Mouse (Mus musculus) kidney, adult 2 months (tissue): ENCODE measurements around the gene Astn1. TPM values are rescaled to one million over a fixed set of nuclear protein-coding genes. Genes with fewer than 3 reads are reported as not detected.

Source experiments
- DNase-seq: peaks from one replicate; pipeline ENCODE4 v3.0.0; 2021
- H3K27ac ChIP-seq: fragments of 200-500 bp; 2 replicates; pipeline ENCODE4 v1.5.1; 2012; ENCODE audit warnings: low read depth, low read length, control low read depth, inconsistent platforms; ENCODE audit not compliant: insufficient read depth
- H3K27me3 ChIP-seq: fragments of 200-500 bp; replicated peaks from 2 replicates; pipeline ENCODE4 v1.6.1; 2012; ENCODE audit warnings: mild to moderate bottlenecking, moderate library complexity, low read length, inconsistent platforms; ENCODE audit not compliant: control insufficient read depth, insufficient read depth
- H3K36me3 ChIP-seq: fragments of 200-500 bp; 2 replicates; pipeline ENCODE4 v1.6.1; 2012; ENCODE audit warnings: mild to moderate bottlenecking, moderate library complexity, low read length, inconsistent platforms; ENCODE audit not compliant: control insufficient read depth, insufficient read depth
- H3K4me1 ChIP-seq: fragments of 200-500 bp; 2 replicates; pipeline ENCODE4 v1.6.1; 2011; ENCODE audit warnings: low read length; ENCODE audit not compliant: control insufficient read depth, insufficient read depth
- H3K4me3 ChIP-seq: fragments of 200-500 bp; 2 replicates; pipeline ENCODE4 v1.5.1; 2011; ENCODE audit warnings: mild to moderate bottlenecking, low read depth, low read length, control low read depth; ENCODE audit not compliant: insufficient read depth
- CTCF ChIP-seq: fragments of 200-500 bp; conservative IDR thresholded peaks from 2 replicates; pipeline ENCODE4 v1.5.1; 2011; ENCODE audit warnings: low read depth, mild to moderate bottlenecking, control low read depth, low read length, moderate library complexity, mixed read lengths; ENCODE audit not compliant: insufficient read depth, insufficient read length
- POLR2A ChIP-seq: fragments of 200-500 bp; IDR thresholded peaks from one replicate; pipeline ENCODE4 v1.6.1; 2011; ENCODE audit warnings: low read depth, low read length, control low read depth
- WGBS: fragments of 180-500 bp; shearing (Covaris S2); methylation state at CpG from one replicate; pipeline ENCODE4 v1.1.7; 2018; 5-methylcytosine and 5-hydroxymethylcytosine counted together
- polyA plus RNA-seq: library from polyadenylated mRNA; depleted of rRNA; stranded (reverse); fragments of >200 nt; gene quantifications from 2 replicates; pipeline ENCODE4 v1.2.3, GENCODE M21; 2012

Gene Astn1
- polyA plus RNA-seq, 1 experiment, result 0.84 TPM

DNA sequence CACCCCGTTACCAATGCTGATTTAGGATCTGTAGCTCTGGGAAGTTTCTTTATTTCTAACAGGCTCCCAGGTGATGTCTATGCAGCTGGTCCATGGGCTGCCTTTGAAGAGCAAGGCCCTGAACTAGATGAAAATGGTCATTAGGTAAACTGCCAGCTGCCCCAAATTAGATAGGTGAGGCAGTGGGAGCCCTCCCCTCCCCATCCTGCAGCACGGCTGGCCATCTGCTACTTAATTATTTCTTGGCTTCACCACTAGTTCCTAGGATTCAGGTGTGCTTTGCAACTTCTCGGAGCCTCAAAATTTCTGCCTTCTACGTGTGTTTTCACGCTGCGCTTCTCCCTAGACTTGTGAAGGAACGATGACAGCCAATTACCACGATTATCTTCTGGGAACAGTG lies 59.4 kb downstream of the Astn1 start:
- Histone ChIP-seq H3K4me3 (no peak overlapping the region), H3K4me1 (no peaks in the 10 kb centered on the region), H3K27ac (no peak overlapping the region), H3K36me3 (no peaks in the 10 kb centered on the region), H3K27me3 (no peaks in the 10 kb centered on the region)
- no peak for DNase-seq
- 85% methylated on average over 8 of the region's 8 CpGs for WGBS
- TF ChIP-seq POLR2A, result no peak
- TF ChIP-seq CTCF, result no peak

DNA sequence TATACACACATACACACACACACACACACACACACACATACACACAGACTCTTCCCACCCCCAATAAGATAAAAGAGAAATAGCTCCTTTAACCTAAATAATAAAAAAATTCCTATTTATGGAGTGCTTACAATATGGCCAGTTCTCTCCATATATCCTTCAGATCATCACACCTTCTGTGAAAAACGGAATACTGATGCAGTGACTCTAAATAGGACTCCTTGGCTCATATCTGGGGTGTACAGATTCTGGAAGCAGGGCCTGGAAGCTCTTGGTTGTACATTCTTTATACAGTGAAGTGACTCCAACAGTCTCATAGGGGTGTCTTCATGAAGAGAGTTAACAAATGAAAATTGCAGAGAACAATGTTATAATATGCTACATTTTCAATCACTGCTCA lies 60.7 kb downstream of the Astn1 start:
- Histone ChIP-seq H3K27me3 (no peaks in the 10 kb centered on the region), H3K4me3 (no peak overlapping the region), H3K4me1 (no peaks in the 10 kb centered on the region), H3K36me3 (no peaks in the 10 kb centered on the region), H3K27ac (no peak overlapping the region)
- DNase-seq, result no peak
- no peak for TF ChIP-seq POLR2A
- TF ChIP-seq CTCF, result no peak
- 75% methylated on average over 1 of the region's 1 CpGs for WGBS

DNA sequence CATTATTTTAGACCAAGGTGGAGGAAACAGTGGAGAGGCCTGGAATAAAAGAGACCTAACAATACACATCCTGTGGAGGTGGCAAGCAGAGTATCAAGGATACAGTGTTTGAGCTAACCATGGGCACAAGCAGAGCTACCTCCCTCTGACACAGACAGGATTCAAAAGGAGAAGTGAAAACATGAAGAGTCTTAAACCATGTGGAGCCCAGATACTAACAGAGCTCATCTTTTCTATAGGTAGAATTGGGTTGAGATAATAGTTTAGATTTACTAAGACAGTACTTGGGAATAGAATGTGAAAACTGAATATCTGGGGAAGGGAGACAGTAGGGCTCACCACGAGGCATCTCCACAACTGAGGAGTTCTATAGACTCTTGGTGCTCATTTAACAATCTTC lies 84.0 kb downstream of the Astn1 start:
- Histone ChIP-seq H3K4me3 (no peak overlapping the region), H3K27ac (no peak overlapping the region), H3K36me3 (no peaks in the 10 kb centered on the region), H3K4me1 (no peaks in the 10 kb centered on the region), H3K27me3 (no peaks in the 10 kb centered on the region)
- DNase-seq, result no peak
- TF ChIP-seq POLR2A (no peak), CTCF (no peak)
- 74% methylated on average over 1 of the region's 1 CpGs for WGBS

DNA sequence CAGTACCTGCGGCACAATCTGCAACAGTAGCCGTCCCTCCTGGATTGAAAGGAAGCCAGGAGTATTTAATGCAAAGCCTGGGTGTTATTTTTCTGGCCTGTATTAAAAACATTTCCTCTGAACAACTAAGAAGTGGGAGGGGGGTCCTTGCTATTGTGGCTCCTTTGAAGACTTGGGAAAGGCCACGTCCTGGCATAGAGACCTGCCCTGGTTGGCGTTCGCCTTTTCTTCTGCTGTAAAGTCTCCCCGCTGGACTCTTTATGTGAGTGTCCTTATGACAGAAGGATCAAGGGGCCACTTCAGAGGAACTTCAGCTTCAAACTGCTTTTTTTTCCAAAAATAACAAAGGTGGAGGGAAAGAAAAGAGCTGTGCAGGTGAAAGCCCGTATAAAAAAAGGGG lies 85.9 kb downstream of the Astn1 start:
- no peak overlapping the region for H3K27ac ChIP-seq
- 70% methylated on average over 7 of the region's 7 CpGs for WGBS
- no peaks in the 10 kb centered on the region for H3K27me3 ChIP-seq
- no peak overlapping the region for H3K4me3 ChIP-seq
- H3K36me3 ChIP-seq, result no peaks in the 10 kb centered on the region
- no peaks in the 10 kb centered on the region for H3K4me1 ChIP-seq
- TF ChIP-seq POLR2A (no peak), CTCF (no peak)
- DNase-seq, result no peak

DNA sequence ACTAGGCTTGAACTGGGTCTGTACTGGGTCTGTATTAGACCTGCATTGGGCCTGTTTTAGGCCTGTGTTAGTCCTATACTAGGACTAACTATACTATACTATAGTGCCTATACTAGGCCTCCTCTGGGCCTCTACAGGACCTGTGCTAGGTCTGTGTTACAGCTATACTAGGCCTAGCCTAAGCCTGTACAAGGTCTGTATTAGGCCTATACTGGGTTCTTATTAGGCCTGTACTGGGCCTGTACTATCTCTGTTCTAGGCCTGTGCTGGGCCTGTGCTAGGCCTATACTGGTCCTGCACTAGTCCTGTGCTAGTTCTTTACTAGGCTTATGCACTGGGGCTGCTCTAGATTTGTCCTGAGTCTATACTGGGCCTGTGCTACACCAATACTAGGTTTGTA lies 90.6 kb downstream of the Astn1 start:
- Histone ChIP-seq H3K27ac (no peak overlapping the region), H3K4me3 (no peak overlapping the region), H3K27me3 (no peaks in the 10 kb centered on the region), H3K4me1 (no peaks in the 10 kb centered on the region), H3K36me3 (no peaks in the 10 kb centered on the region)
- TF ChIP-seq POLR2A (no peak), CTCF (no peak)
- DNase-seq, result no peak

DNA sequence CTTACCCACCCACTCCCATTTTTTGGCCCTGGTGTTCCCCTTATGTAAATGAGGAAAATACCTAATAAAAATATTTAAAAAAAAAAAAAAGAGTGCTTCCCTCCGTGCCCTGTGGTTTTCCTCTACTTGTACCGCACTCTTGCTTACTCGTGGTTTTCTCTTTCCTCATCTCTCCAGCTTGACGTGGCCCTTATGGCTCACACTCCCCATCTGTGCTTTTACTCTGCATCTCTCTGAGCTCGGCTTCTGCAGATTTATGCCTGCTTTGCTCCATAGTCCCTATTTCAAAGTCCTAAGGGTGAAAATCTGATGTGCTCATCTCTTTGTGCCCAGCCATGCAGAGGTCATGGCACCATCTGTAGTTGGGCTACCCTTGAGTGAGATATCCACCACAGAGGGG lies 91.5 kb downstream of the Astn1 start:
- Histone ChIP-seq H3K27me3 (no peaks in the 10 kb centered on the region), H3K4me3 (no peak overlapping the region), H3K27ac (no peak overlapping the region), H3K4me1 (no peaks in the 10 kb centered on the region), H3K36me3 (no peaks in the 10 kb centered on the region)
- TF ChIP-seq CTCF, result no peak
- TF ChIP-seq POLR2A, result no peak
- WGBS, result 83% methylated on average over 5 of the region's 5 CpGs
- DNase-seq, result no peak

DNA sequence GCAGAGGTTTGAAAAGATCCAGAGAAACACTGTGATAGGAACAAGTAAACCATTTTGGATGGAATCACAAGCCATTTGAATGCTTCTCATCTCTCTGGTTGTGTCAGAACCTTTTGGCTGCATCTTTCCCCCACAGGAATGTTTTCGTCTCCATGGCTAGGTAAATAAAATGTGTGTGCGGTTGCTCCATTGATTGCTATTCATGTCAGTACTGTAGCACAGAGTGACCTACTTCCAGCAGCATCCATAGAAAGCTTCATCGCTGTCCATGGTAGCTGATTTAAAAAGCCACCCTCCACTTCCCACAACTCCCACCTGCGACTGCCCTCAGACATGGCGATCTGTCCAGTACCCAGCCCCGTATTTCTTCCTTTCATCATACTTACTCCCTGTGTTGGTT lies 101.9 kb downstream of the Astn1 start:
- DNase-seq, result no peak
- Histone ChIP-seq H3K4me1 (no peaks in the 10 kb centered on the region), H3K27me3 (no peaks in the 10 kb centered on the region; the same call in 1 of the 2 replicates), H3K4me3 (no peak overlapping the region), H3K36me3 (no peaks in the 10 kb centered on the region), H3K27ac (no peak overlapping the region)
- 50% methylated on average over 6 of the region's 6 CpGs for WGBS
- TF ChIP-seq POLR2A, result no peak
- TF ChIP-seq CTCF, result no peak

DNA sequence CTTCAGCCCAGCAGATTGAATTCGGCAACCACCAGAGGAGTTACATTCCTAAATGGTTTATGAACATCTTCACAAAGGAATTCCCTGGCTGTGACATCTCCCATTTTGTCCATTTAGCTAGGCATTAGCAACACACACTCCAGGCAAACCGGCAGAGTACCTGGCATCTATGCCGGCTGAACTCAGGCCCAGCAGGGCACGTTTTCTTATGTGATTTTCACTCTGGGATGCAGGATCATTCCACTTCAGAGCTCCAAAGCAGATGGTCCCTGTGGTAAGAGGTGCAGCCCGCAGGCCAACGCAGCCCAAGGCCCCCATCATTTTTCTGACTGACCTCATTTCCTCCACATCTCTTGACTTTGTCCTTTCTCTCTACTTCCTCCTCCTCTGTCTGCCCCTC lies 103.2 kb downstream of the Astn1 start:
- Histone ChIP-seq H3K4me3 (no peak overlapping the region), H3K27me3 (no peaks in the 10 kb centered on the region; the same call in 1 of the 2 replicates), H3K4me1 (no peaks in the 10 kb centered on the region), H3K27ac (no peak overlapping the region), H3K36me3 (no peaks in the 10 kb centered on the region)
- WGBS, result 57% methylated on average over 6 of the region's 6 CpGs
- DNase-seq, result no peak
- no peak for TF ChIP-seq CTCF
- no peak for TF ChIP-seq POLR2A

DNA sequence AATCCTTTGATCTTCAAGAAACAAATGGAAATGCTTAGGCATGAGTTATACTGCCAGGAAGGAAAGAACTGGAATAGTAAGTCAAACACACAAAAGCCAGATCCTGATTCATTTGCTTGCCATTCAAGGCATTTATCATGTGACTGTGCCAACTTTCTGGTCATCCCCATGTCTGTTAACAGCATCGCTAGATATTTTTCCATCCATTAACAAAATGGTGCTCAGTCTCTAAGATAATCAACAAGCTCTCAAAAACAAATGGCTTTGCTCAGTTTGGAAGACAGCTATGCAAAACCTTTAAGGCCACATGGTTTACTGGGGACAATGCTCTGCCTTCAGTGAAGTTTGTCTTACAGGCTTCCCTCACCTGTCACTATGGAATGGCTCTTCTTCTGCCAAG lies 115.8 kb downstream of the Astn1 start:
- TF ChIP-seq CTCF (no peak), POLR2A (no peak)
- no peaks in the 10 kb centered on the region for H3K27me3 ChIP-seq
- no peak for DNase-seq
- H3K36me3 ChIP-seq, result no peaks in the 10 kb centered on the region
- WGBS, result 93% methylated on average over 1 of the region's 1 CpGs
- no peak overlapping the region for H3K27ac ChIP-seq
- no peaks in the 10 kb centered on the region for H3K4me1 ChIP-seq
- no peak overlapping the region for H3K4me3 ChIP-seq
